Mouse (Mus musculus) adrenal gland, postnatal 25 days (tissue): ENCODE data around the gene Fgfbp1. TPM values are rescaled to one million over a fixed set of nuclear protein-coding genes. Genes with fewer than 3 reads are reported as not detected.

Experiments used
- DNase-seq: peaks from one replicate; pipeline ENCODE4 v3.0.0; 2021; ENCODE audit warnings: mixed read lengths
- long read RNA-seq: library from polyadenylated mRNA; stranded (forward); transcript quantifications from one replicate; pipeline ENCODE4 v2.0.0, GENCODE M21; 2021
- total RNA-seq: library from RNA; stranded (reverse); gene quantifications from 2 replicates; pipeline ENCODE4 v1.2.3, GENCODE M21; 2021

Gene Fgfbp1
- total RNA-seq: not detected in 2 replicates
- long read RNA-seq: 0 reads

- DNase-seq: no peak
Observed at GRCm38 (mm10) chr5:43981620-43982019, at the start of gene Fgfbp1. Fgfbp1 (minus strand) TSS chr5:43981779.

- no peak for DNase-seq
Observed at GRCm38 (mm10) chr5:43998295-43998989, 16.9 kb upstream of the Fgfbp1 start.

GRCm38 (mm10) chr5:43997626-43998025, 16.0 kb upstream of the Fgfbp1 start:
- no peak for DNase-seq

GRCm38 (mm10) chr5:43996162-43996561, 14.6 kb upstream of the Fgfbp1 start:
- no peak for DNase-seq

- DNase-seq: no peak
Observed at GRCm38 (mm10) chr5:43994981-43995380, 13.4 kb upstream of the Fgfbp1 start.

- DNase-seq: peak; percentile 65
Observed at GRCm38 (mm10) chr5:43990316-43990715, 8.7 kb upstream of the Fgfbp1 start.

- DNase-seq: no peak
Observed at GRCm38 (mm10) chr5:43989017-43989416, 7.4 kb upstream of the Fgfbp1 start.

- no peak for DNase-seq
Observed at GRCm38 (mm10) chr5:43986212-43986611, 4.6 kb upstream of the Fgfbp1 start.

- DNase-seq: no peak
Observed at GRCm38 (mm10) chr5:43982896-43983295, 1.3 kb upstream of the Fgfbp1 start.

GRCm38 (mm10) chr5:43980397-43980796, 1.2 kb downstream of the Fgfbp1 start:
- no peak for DNase-seq

- DNase-seq: no peak
Observed at GRCm38 (mm10) chr5:43976821-43977561, 4.6 kb downstream of the Fgfbp1 start.

- DNase-seq: no peak
Observed at GRCm38 (mm10) chr5:43974166-43974565, 7.4 kb downstream of the Fgfbp1 start.

- no peak for DNase-seq
Observed at GRCm38 (mm10) chr5:43971156-43971555, 10.4 kb downstream of the Fgfbp1 start.

- DNase-seq: no peak
Observed at GRCm38 (mm10) chr5:43970532-43970931, 11.0 kb downstream of the Fgfbp1 start.

- DNase-seq: no peak
Observed at GRCm38 (mm10) chr5:43968634-43969033, 12.9 kb downstream of the Fgfbp1 start.

GRCm38 (mm10) chr5:43961056-43961455, 20.5 kb downstream of the Fgfbp1 start:
- no peak for DNase-seq

- no peak for DNase-seq
Observed at GRCm38 (mm10) chr5:43959884-43960440, 21.6 kb downstream of the Fgfbp1 start.

GRCm38 (mm10) chr5:43953241-43953640, 28.3 kb downstream of the Fgfbp1 start:
- DNase-seq: no peak

GRCm38 (mm10) chr5:43948748-43949275, 32.8 kb downstream of the Fgfbp1 start:
- peak; percentile 18 for DNase-seq

- DNase-seq: peak; percentile 44
Observed at GRCm38 (mm10) chr5:43948111-43948743, 33.4 kb downstream of the Fgfbp1 start.

- DNase-seq: no peak
Observed at GRCm38 (mm10) chr5:43947330-43947977, 34.1 kb downstream of the Fgfbp1 start.

GRCm38 (mm10) chr5:43933269-43933668, 48.3 kb downstream of the Fgfbp1 start:
- no peak for DNase-seq
